Mouse (Mus musculus) G1E (cell line): ENCODE results near the gene Adam8.

Experiments used
- CTCF ChIP-seq: IDR thresholded peaks from 2 replicates; pipeline ENCODE4 v1.5.1; 2012; ENCODE audit warnings: low read depth, low read length, inconsistent platforms, mixed read lengths
- POLR2AphosphoS5 ChIP-seq: IDR thresholded peaks from 2 replicates; pipeline ENCODE4 v1.6.1; 2012; ENCODE audit warnings: low read depth, low read length, inconsistent platforms; ENCODE audit not compliant: insufficient replicate concordance

DNA sequence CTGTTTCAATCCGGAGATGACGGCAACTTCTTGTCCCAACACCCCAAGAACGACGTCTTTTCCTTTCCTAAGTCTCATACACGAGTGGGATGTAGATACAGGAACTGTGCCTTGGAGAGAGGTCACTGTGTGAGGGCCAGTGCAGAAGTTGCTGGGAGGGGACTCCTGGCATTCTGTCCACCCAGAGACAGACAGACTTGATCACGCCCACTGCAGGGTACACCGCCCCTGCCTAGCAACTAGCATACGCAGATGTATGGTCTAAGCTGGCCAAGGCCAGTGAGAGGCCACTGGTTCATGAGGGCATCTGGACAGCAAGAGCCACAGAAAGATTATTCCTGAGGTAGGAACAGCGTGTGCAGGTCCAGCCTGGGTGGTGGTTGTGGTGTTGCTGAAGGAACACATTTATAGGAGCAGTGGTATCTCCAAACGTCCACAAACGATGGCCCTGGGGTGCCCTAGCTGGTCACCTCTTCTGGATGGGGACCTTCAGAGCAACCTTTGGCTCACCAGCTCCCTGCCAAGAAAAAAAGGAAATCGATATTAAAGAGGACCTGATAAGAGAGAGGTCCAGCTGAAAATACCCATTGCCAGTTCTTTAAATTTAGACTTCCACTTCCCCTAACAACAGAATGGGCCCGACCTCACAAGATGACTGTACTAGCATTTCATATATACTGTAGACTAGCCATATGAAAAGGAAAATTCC is 13.2 kb downstream of the Adam8 start:
- TF ChIP-seq CTCF (no peak), POLR2AphosphoS5 (no peak)
